Mouse (Mus musculus): ENCODE measurements at regions not wholly inside any gene's neighbourhood (a gene's known extent, or its start where the extent isn't known, plus 50 kb on each side); places are given as distances from the start of the nearest gene placed in this dataset.
"Not testable (repeated sequence)": the region's sequence is repeated elsewhere in the genome, so short reads cannot be mapped to it uniquely, and the experiment has no call there.

GRCm38 (mm10) chrX:18960465-18960864 lies 499.3 kb upstream of the 4930578C19Rik start:
- no peak for DNase-seq (ENCODE audit: low spot score in 2 of 2)
- intact Hi-C loops (cut with DNase I), result no loop called here

DNA sequence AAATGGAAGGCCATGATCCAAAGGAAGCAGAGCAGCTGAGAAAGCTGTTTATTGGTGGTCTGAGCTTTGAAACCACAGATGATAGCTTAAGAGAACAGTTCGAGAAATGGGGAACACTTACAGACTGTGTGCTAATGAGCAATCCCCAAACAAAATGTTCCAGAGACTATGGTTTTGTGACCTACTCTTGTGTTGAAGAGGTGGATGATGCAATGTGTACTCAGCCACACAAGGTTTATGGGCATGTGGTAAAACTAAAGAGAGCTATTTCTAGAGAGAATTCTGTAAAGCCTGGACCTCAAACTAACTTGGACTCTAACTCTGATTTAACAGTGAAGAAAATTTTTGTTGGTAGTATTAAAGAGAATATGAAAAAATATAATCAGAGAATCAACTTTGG lies 481.4 kb upstream of the 4930578C19Rik start:
- no peak for DNase-seq (ENCODE audit: low spot score in 2 of 2)
- intact Hi-C loops (cut with DNase I), result no loop called here

GRCm38 (mm10) chrX:18933340-18933739 lies 472.1 kb upstream of the 4930578C19Rik start:
- intact Hi-C loops (cut with DNase I), result no loop called here
- DNase-seq (ENCODE audit: low spot score in 2 of 2), result peak in 1 of 2 experiments; percentile 2

GRCm38 (mm10) chrX:18923084-18923483 lies 461.9 kb upstream of the 4930578C19Rik start:
- DNase-seq (ENCODE audit: low spot score in 2 of 2), result no peak
- intact Hi-C loops (cut with DNase I), result no loop called here

DNA sequence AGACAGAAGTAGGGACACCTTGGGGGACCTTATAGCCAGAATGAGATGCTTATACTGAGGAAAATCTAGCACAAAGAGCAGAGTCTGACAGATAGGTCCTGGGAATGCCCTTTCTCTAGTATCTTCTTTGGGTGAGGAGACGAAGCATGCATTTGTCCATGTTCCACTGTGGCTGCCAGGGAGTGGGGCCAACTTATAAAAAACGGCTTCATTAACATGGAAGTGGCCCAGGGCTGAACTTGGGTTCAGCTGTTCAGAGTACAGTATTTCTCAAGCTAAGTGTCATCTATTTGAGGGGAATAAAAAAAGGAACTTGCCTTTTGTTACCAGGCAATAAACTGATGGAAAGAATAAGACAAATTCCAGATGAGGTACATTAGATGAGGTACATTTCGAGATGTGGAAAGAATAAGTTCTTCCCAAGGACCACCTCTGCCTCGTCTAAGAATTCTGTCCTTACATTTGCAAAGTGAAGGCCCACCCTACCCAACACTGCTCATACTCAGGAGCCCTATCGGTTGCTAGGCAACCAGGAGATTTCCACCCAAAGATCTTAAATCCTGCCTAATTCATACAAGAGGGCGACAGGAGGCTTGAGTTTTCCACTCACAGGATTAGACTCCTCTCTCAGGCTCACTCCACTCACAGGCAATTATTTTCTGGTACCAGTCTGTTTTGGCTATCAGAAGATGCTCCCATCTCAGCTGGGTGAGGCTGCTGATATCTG lies 460.3 kb upstream of the 4930578C19Rik start:
- no peak for DNase-seq (ENCODE audit: low spot score in 2 of 2)
- intact Hi-C loops (cut with DNase I), result no loop called here

DNA sequence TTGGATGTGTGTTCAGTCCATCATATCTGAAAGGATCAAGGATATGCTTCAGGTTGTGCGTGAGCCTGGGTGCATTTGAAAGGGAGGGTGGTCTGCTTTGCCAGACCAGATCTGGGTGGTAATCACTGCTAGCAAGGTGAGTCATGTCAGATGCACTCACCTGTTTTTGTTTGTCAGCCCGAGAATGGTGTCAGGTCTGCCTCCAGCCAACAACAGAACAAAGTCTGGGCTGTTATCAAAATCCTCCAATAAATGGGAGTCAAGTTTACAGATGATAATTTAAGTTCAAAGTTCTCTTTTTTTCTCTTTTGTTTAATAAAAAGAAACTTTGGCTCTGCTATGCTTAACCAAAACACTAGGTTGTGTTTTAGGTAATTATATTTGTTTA lies 421.6 kb upstream of the 4930578C19Rik start:
- intact Hi-C loops (cut with DNase I), result no loop called here
- DNase-seq (ENCODE audit: low spot score in 2 of 2), result no peak

DNA sequence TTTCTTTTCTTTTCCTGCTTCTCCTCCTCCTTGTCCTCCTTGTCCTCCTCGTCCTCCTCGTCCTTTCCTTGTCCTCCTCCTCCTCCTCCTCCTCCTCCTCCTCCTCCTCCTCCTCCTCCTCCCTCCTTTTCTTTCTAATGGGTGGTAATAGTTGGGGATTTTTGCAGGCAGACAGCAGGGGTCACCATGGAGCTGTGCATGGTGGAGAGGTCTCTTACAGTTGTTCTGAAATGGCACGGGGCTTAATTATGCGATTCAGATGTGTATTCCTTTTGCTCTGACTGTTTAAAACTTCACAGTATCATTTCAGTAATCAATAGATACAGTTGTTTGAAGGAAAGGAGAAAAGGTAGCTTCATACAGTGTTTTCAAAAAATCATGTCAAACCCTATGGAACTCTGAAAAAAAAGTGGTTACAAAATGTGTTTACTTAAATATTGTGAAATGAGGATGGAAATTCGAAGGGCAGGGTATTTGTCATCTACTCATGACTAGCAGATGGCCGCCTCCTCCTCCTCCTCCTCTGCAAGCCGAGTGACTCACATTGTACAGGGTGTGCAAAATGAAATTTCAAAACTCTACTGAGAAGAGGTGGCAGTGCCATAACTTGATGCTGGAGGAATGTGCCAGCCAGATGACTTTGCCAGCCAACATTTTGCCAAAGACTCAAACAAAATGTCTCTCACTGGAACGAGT lies 421.0 kb upstream of the 4930578C19Rik start:
- intact Hi-C loops (cut with DNase I), result no loop called here

GRCm38 (mm10) chrX:18875734-18876133 lies 414.5 kb upstream of the 4930578C19Rik start:
- DNase-seq (ENCODE audit: low spot score in 2 of 2), result no peak
- intact Hi-C loops (cut with DNase I), result no loop called here

More for the DNA sequence above, 421.0 kb upstream of the 4930578C19Rik start:
- peak; percentile 16 to 22 for DNase-seq (ENCODE audit: low spot score in 2 of 2)

GRCm38 (mm10) chrX:18874051-18874450 lies 412.9 kb upstream of the 4930578C19Rik start:
- intact Hi-C loops (cut with DNase I), result no loop called here

GRCm38 (mm10) chrX:18838668-18839067 lies 377.5 kb upstream of the 4930578C19Rik start:
- intact Hi-C loops (cut with DNase I), result no loop called here
- no peak for DNase-seq (ENCODE audit: low spot score in 2 of 2)

More at GRCm38 (mm10) chrX:18874051-18874450, 412.9 kb upstream of the 4930578C19Rik start:
- peak in 1 of 2 experiments; percentile 20 for DNase-seq (ENCODE audit: low spot score in 2 of 2)

DNA sequence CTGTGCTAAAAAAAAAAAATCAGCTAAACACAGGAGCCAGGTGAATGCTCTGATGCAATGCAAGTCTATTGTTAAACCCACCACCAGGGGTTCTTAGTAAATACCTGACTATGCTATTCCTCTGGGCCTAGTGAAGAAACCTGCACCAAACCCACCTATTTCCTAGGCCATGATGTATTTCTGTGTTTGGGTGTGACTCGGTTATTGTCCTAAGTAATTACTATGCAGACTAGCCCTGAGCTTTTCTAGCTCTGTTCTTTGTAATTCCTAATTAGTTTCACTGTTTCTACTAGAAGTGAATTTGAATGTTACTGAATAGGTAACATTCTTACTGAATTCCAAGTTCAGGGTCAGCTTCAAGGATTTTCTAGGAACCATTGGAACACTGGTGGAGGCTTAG lies 363.8 kb upstream of the 4930578C19Rik start:
- DNase-seq (ENCODE audit: low spot score in 2 of 2), result not testable (repeated sequence)

DNA sequence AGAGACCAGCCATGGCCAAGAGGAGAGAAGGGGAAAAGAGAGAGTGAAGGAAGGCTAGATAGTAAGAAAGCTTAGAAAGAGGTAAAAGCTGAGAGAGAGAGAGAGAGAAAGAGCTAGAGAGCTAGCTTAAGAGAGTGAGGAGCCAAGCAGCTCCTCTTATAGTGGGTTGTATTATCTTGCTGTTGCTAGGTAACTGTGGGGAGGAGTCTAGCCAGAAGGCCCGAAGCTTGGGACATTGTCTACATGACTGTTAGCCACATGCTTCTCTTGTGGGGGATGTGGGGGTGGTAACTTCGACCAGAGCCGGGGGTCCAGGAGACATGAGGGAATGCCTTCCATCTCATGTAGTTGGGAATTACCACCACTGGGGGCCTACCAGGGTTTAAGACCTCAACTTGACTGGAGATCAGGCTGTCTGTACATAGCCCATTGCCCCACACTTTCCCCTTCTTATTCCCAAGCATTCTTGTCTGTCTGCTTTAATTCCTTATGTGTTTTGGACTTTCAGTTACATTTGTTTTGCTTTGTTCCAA lies 353.3 kb upstream of the 4930578C19Rik start:
- intact Hi-C loops (cut with DNase I), result no loop called here
- DNase-seq (ENCODE audit: low spot score in 2 of 2), result no peak

More for the DNA sequence above, 363.8 kb upstream of the 4930578C19Rik start:
- intact Hi-C loops (cut with DNase I), result not testable (repeated sequence)
